Mouse (Mus musculus) midbrain, embryonic 10.5 days (tissue): ENCODE measurements around the gene Esrrg. TPM values are rescaled to one million over a fixed set of nuclear protein-coding genes. Genes with fewer than 3 reads are reported as not detected.

ENCODE experiments used
- DNase-seq: peaks from one replicate; pipeline ENCODE4 v3.0.0-alpha.2; 2017; ENCODE audit warnings: low spot score
- H3K27ac ChIP-seq: fragments of 300-500 bp; sonication (generic); replicated peaks from 2 replicates; pipeline ENCODE4 v1.5.1; 2016; ENCODE audit warnings: mild to moderate bottlenecking
- H3K27me3 ChIP-seq: fragments of 300-500 bp; sonication (generic); 2 replicates; pipeline ENCODE4 v1.6.1; 2016; ENCODE audit warnings: low read depth, mild to moderate bottlenecking; ENCODE audit not compliant: poor library complexity, severe bottlenecking
- H3K36me3 ChIP-seq: fragments of 300-500 bp; sonication (generic); 2 replicates; pipeline ENCODE4 v1.6.1; 2016; ENCODE audit warnings: mild to moderate bottlenecking, moderate library complexity
- H3K4me1 ChIP-seq: fragments of 300-500 bp; sonication (generic); 2 replicates; pipeline ENCODE4 v1.6.1; 2016
- H3K4me3 ChIP-seq: fragments of 300-500 bp; sonication (generic); 2 replicates; pipeline ENCODE4 v1.5.1; 2016; ENCODE audit warnings: mild to moderate bottlenecking, moderate library complexity
- H3K9me3 ChIP-seq: fragments of 300-500 bp; sonication (generic); replicated peaks from 2 replicates; pipeline ENCODE4 v1.6.1; 2016; ENCODE audit warnings: mild to moderate bottlenecking
- WGBS: fragments of 180-500 bp; shearing (Covaris S2); methylation state at CpG from one replicate; pipeline ENCODE4 v1.1.7; 2016; 5-methylcytosine and 5-hydroxymethylcytosine counted together
- polyA plus RNA-seq: library from polyadenylated mRNA; unstranded; fragments of >200 nt; fragmentation: Nextera tagmentation; extraction: Ambion mirVana; gene quantifications from 2 replicates; pipeline ENCODE4 v1.2.1, GENCODE M21; 2016

Gene Esrrg
- polyA plus RNA-seq, 1 experiment from 2014 or later = 2.0 TPM

DNA sequence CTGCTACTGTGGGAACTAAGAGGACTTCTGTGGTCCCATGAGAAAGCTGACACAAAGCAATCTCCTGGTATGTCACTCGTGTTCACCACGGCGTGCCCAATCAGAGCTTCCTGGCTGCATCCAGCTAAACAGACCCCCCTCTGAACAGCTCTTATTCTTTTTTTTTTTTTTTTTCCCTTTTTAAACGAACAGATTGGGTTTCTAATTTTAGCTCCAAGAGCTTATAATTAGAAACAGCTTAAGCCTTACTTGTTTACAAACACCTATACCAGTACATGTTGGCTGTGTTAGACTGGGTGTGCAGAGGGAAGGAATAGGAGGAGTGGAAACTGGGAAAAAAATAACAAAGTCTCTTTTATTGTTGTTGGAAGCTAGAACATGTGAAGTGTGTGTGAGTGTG is 86.3 kb downstream of the Esrrg start:
- Histone ChIP-seq H3K4me1 (no peaks in the 10 kb centered on the region), H3K27ac (no peak overlapping the region), H3K36me3 (no peaks in the 10 kb centered on the region), H3K4me3 (no peak overlapping the region), H3K27me3 (no peaks in the 10 kb centered on the region), H3K9me3 (no peaks in the 10 kb centered on the region)
- no peak for DNase-seq
- WGBS = 61% methylated on average over 4 of the region's 4 CpGs

DNA sequence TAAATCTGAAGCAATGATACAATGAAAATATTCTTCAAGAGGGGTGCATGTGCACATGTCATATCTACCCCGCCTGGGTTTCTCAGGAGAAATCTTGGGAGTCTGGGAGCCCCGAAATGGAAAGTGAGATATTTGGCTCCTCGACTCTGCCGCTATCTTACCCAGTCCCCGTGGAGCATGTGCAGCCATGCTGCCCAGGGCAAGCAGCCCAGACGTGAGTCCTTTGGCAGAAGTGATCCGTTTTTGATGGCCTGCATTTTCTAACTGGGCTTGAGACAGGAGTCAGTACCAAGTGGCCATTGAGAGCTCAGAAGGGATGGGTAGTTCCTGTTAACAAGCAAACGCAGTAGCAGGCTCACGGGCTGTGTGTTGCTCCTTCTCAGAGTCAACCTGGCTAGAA is 89.6 kb downstream of the Esrrg start:
- WGBS = 91% methylated on average over 9 of the region's 9 CpGs
- Histone ChIP-seq H3K4me3 (no peak overlapping the region), H3K9me3 (no peaks in the 10 kb centered on the region), H3K36me3 (no peaks in the 10 kb centered on the region), H3K27me3 (no peaks in the 10 kb centered on the region), H3K27ac (no peak overlapping the region), H3K4me1 (no peaks in the 10 kb centered on the region)
- DNase-seq = no peak

DNA sequence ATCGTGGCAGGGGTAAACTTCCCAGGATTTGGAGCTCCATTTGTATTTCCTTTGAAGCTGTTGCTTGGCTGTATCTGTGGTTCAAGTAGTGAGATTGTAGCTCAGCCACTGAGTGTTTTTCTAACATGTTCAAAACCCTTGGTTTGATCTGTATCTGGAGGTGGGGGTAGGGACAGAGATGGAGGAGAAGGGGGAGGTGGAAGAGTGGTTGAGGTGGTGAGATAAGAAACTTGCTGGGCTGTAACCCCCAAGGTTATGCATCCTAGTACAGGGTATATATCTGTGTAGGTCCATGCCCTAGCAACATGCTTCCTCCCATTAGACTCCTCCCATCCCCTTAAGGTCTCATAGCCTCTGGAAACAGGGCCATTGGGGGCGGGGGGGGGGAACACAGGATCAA is 92.4 kb downstream of the Esrrg start:
- Histone ChIP-seq H3K4me1 (peaks cover 6% of the 10 kb centered on the region), H3K27me3 (no peaks in the 10 kb centered on the region), H3K9me3 (no peaks in the 10 kb centered on the region), H3K27ac (no peak overlapping the region), H3K36me3 (no peaks in the 10 kb centered on the region), H3K4me3 (no peak overlapping the region)
- WGBS = 81% methylated on average over 2 of the region's 2 CpGs
- no peak for DNase-seq

DNA sequence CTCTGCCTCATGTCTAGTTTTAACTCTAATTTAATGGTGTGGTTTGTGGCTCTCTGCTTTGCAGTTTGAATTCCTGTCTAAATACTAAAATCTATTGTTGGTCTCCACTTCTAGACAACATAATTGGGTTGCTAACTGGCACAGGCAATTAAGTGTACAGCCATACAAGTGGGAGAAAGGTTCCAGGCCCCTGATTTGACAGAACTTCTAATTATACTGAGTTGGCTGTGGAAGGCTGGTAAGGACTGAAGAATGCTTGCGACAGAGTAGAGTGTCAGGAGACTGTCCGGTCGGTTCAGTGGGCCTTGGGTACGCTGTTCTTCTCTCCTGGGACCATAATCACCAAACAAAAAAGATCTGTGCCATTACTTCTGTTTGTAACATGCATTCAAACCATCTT is 96.3 kb downstream of the Esrrg start:
- Histone ChIP-seq H3K27me3 (no peaks in the 10 kb centered on the region), H3K4me3 (no peak overlapping the region), H3K9me3 (no peaks in the 10 kb centered on the region), H3K36me3 (no peaks in the 10 kb centered on the region), H3K27ac (0 out of 2 replicates have a peak overlapping the region, but pooled peaks have one; percentile 13), H3K4me1 (peaks cover 22% of the 10 kb centered on the region)
- DNase-seq = no peak
- WGBS = 89% methylated on average over 4 of the region's 4 CpGs

DNA sequence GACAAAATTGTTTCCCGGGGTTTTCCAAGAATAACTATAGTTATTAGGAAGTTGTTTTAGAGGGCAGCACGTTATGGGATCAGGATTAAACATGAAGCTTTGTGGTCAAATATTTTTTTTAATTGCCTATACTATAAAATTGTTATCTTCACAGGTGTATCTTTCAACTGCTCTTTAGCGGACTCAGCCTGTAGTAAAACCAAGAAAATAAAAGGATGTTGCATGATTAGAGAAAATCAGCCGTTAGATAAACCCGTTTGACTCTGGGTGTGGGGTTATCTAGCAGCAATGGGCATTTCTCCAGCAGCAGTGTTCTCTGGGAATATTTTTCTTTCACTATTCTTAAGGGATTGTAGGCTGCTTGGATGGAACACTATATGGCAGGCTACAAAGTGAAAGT is 96.8 kb downstream of the Esrrg start:
- H3K4me3 ChIP-seq = no peak overlapping the region
- H3K36me3 ChIP-seq = no peaks in the 10 kb centered on the region
- H3K9me3 ChIP-seq = no peaks in the 10 kb centered on the region
- H3K27ac ChIP-seq = no peak overlapping the region; the same call in 1 of the 2 replicates
- H3K27me3 ChIP-seq = no peaks in the 10 kb centered on the region
- no peak for DNase-seq
- WGBS = 91% methylated on average over 5 of the region's 5 CpGs
- peaks cover 27% of the 10 kb centered on the region for H3K4me1 ChIP-seq

DNA sequence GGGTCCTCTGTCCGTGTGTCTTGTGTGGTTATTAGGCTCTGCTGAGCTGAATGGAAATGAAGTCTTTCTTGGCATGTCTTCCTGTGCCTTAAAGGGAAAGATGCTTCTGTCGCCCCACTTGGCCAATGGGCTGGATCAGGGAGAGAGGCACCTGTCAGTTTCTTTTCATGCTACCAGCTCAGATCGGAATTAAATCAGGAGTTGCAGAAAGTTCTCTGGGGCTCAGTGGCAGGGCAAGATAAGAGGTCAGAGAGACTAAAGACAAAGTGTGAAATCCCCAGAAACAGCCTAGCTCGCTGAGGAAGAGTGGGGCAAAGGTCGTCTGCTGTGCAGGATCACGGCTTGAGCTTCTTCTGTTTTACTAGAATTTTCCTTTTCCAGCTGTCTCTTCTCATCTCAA is 97.5 kb downstream of the Esrrg start:
- WGBS = 33% methylated on average over 6 of the region's 6 CpGs
- peaks cover 34% of the 10 kb centered on the region for H3K4me1 ChIP-seq
- no peak overlapping the region for H3K4me3 ChIP-seq
- no peaks in the 10 kb centered on the region for H3K36me3 ChIP-seq
- peak; percentile 50 for DNase-seq
- H3K27ac ChIP-seq = no peak overlapping the region; the same call in 1 of the 2 replicates
- no peaks in the 10 kb centered on the region for H3K9me3 ChIP-seq
- no peaks in the 10 kb centered on the region for H3K27me3 ChIP-seq

DNA sequence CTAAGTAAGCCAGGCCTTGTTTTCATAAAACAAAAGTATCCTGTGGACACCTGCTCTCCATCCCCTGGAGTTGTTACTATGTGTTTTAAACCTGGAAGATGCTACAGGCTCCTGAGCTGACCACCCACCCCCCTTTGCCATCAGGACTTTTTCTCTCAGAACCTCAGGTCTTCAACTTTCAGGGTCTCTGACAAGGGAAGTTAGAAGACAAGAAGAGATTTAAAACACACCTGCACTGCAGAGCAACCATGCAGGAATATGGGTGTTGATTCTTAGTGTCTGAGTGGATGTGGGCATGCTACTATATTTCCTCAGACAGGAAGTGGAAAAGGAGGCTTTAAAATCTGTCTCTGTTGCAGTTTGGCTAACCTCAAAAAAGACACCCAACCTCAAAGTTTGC is 98.6 kb downstream of the Esrrg start:
- no peak for DNase-seq
- Histone ChIP-seq H3K4me1 (peaks cover 45% of the 10 kb centered on the region), H3K27me3 (no peaks in the 10 kb centered on the region), H3K9me3 (no peaks in the 10 kb centered on the region), H3K27ac (no peak overlapping the region), H3K36me3 (no peaks in the 10 kb centered on the region), H3K4me3 (no peak overlapping the region)

DNA sequence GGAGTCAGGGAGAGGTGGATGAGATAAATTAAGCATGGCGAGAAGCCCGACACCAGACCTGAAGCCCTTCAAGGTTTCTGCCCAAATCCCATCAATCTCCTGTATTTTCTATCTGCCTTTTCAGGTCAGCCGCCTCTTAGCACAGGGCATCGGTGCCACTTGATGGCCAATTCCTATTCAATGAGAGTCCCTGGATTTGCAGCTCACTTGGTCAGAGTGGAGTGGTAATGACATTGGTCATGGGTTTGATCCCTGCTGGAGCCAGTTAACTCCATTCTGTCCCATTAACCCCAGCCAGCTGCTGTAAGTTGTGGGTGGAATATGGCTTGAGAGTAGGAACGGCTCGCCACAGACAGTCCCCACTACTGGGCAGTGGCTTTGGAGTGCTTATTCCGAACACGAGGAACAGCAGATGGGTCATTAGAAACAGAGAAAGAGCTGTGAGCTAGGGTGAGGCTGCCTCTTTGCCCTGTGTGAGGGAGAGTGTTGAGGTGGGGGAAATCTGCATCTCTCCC is 101.9 kb downstream of the Esrrg start:
- 69% methylated on average over 8 of the region's 8 CpGs for WGBS
- no peaks in the 10 kb centered on the region for H3K36me3 ChIP-seq
- H3K4me1 ChIP-seq = peaks cover 43% of the 10 kb centered on the region
- no peaks in the 10 kb centered on the region for H3K9me3 ChIP-seq
- H3K27me3 ChIP-seq = no peaks in the 10 kb centered on the region
- 0 out of 2 replicates have a peak overlapping the region, but pooled peaks have one; percentile 3 for H3K27ac ChIP-seq
- no peak overlapping the region for H3K4me3 ChIP-seq
- DNase-seq = peak; percentile 28

DNA sequence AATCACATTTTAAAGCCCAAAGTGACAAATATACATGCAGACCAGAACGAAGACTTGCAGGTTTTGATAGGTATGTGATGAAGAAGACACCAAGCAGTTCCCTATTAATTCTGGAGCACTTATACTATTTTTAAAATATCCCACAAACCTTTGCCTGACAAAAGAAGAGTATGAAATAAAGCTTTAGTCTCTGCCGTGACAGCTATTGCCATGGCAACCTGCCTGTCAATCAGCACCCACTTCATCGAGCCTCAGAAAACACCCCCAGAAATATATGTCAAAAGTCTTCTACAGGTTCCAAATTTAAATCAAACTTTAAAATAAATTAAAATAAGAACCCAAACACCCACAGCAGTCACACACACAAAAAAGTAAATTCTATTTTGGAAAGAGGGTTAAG is 112.4 kb downstream of the Esrrg start:
- Histone ChIP-seq H3K36me3 (no peaks in the 10 kb centered on the region), H3K27ac (no peak overlapping the region), H3K27me3 (no peaks in the 10 kb centered on the region), H3K4me3 (no peak overlapping the region), H3K4me1 (peaks cover 39% of the 10 kb centered on the region), H3K9me3 (no peaks in the 10 kb centered on the region)
- 66% methylated on average over 3 of the region's 3 CpGs for WGBS
- no peak for DNase-seq

DNA sequence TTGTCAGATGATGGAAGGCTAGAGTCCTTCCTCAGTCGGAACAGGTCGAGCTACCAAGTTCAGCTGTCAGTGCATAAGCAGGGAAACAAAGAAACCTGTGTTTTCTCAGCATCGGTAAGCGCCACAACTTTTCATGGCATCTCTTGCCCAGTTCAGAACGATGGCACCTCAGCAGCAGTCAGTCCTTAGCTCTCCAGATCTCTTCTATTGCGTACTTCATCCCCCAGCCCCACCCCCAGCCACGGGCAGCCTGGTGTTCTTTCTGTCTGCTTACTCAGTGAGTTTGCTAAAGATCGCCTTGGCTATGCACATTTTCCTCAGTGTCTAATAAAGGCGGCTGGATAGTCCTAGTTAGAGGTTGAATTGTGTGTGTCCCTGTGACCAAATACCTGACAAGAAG is 113.4 kb downstream of the Esrrg start:
- DNase-seq = no peak
- no peaks in the 10 kb centered on the region for H3K27me3 ChIP-seq
- H3K27ac ChIP-seq = 0 out of 2 replicates have a peak overlapping the region, but pooled peaks have one; percentile 28
- peaks cover 39% of the 10 kb centered on the region for H3K4me1 ChIP-seq
- no peak overlapping the region for H3K4me3 ChIP-seq
- no peaks in the 10 kb centered on the region for H3K36me3 ChIP-seq
- no peaks in the 10 kb centered on the region for H3K9me3 ChIP-seq
- 69% methylated on average over 9 of the region's 9 CpGs for WGBS

DNA sequence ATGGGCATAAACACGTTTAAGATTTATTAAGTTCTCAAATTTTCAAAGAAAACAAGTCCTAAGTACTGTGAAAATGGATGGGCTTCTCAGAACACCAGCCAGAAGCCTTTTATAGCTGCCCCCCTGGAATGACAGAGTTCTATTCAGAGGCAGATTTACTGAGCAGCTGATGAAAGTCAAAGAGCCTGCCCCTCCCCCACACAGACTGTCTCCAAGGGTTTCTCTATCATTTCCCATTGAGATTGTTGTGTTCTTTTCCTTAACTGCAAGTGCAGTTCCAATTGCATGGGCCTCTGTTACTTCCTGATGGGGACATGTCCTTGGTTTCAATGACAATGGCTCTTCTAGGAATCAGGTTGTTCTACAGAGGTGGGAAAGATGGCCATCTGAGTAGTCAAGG is 116.1 kb downstream of the Esrrg start:
- Histone ChIP-seq H3K27ac (no peak overlapping the region), H3K36me3 (no peaks in the 10 kb centered on the region), H3K4me3 (no peak overlapping the region), H3K9me3 (no peaks in the 10 kb centered on the region), H3K27me3 (no peaks in the 10 kb centered on the region), H3K4me1 (peaks cover 38% of the 10 kb centered on the region)
- no peak for DNase-seq
- WGBS = 39% methylated on average over 1 of the region's 1 CpGs

DNA sequence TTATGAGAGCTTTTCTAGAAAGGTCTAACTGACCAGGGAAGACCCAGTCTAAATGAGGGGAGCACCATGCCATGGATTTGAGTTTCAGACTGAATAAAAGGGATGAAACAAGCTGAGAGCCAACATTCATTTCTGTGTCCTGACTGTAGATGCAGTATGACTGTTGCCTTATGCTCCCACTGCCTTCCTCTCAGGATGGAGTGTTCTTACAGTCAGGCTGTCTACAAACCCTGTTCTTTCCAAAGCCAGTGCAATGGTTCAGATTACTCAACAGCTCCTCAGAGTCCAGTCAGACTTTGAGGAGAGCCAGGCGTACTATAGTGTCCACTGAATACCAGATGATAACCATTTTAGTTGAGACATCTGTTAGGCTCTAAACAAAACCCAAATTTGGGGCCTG is 116.8 kb downstream of the Esrrg start:
- Histone ChIP-seq H3K9me3 (no peaks in the 10 kb centered on the region), H3K27ac (no peak overlapping the region), H3K4me1 (peaks cover 31% of the 10 kb centered on the region), H3K36me3 (no peaks in the 10 kb centered on the region), H3K27me3 (no peaks in the 10 kb centered on the region), H3K4me3 (no peak overlapping the region)
- DNase-seq = no peak
- 86% methylated on average over 1 of the region's 1 CpGs for WGBS

DNA sequence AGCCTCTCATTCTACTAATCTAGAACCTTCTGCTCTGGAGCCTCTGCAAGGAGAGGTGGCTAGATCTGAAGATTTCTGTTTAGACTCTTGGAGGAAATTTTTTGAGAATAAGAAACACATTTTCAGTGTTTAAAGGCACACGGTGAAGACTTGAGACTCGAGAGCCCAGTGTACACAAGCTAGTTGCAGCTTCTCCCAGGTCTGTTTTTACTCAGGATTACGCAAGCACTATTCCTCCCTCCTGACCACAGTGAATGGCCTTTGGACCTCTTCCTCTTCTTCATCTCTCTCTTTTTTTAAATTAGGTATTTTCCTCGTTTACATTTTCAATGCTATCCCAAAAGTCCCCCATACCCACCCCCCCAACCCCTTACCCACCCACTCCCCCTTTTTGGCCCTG is 122.6 kb downstream of the Esrrg start:
- H3K4me3 ChIP-seq = no peak overlapping the region

DNA sequence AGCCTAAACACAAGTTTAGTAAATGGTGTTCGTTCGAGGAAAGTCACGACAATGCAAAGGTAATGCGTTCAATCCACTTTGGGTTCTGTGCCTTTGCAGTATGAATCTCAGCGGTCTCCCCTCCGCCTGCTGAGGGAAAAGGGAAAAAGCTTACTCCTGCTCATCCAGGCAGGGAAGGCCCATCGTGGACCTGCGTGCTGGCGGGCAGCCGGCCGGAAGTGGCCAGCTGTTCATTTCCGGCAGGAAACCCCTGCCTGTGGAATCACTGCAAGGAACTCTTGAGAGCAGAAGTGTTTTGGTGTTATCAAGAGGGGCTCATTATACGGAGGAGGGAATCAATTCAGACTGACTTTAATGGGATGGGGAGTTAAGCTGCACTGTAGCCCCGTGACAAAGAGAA is 127.9 kb downstream of the Esrrg start:
- WGBS = 66% methylated on average over 14 of the region's 14 CpGs
- H3K9me3 ChIP-seq = no peaks in the 10 kb centered on the region
- H3K4me1 ChIP-seq = peaks cover 4% of the 10 kb centered on the region; the same call in 1 of the 2 replicates
- no peak overlapping the region for H3K27ac ChIP-seq
- no peak for DNase-seq
- no peaks in the 10 kb centered on the region for H3K36me3 ChIP-seq
- no peaks in the 10 kb centered on the region for H3K27me3 ChIP-seq
- H3K4me3 ChIP-seq = no peak overlapping the region

More for the DNA sequence above, 122.6 kb downstream of the Esrrg start:
- Histone ChIP-seq H3K4me1 (peaks cover 4% of the 10 kb centered on the region; the same call in 1 of the 2 replicates), H3K27me3 (no peaks in the 10 kb centered on the region), H3K36me3 (no peaks in the 10 kb centered on the region), H3K27ac (no peak overlapping the region), H3K9me3 (no peaks in the 10 kb centered on the region)
- DNase-seq = no peak
- 90% methylated on average over 4 of the region's 4 CpGs for WGBS
